Mouse (Mus musculus) erythroid progenitor cell, adult 5-6 weeks (primary cell): Measurements from ENCODE around the gene Itln1. TPM values are rescaled to one million over a fixed set of nuclear protein-coding genes. Genes with fewer than 3 reads are reported as not detected.

Experiments used
- ATAC-seq: replicated peaks from 2 replicates; pipeline ENCODE4 v1.8.0; 2016; ENCODE audit warnings: moderate number of reproducible peaks, mild to moderate bottlenecking, moderate TSS enrichment, inconsistent platforms; ENCODE audit not compliant: poor library complexity, low FRiP score, severe bottlenecking
- total RNA-seq, 2 experiments: library from RNA; stranded (forward) in 1 of 2; stranded (reverse) in 1 of 2; fragments of 150-400 nt in 1 of 2; fragments of 186-747, 209-891 nt in 1 of 2; gene quantifications; 2 replicates each; pipeline versions ENCODE4 v1.2.3 to v1.2.4; 2015 to 2017; ENCODE audit warnings: low replicate concordance in 2 of 2

Gene Itln1
- total RNA-seq (2015; ENCODE audit: low replicate concordance) (not detected in 2 replicates), total RNA-seq (2017; ENCODE audit: low replicate concordance) (not detected in 2 replicates)

GRCm38 (mm10) chr1:171535194-171535593, at the start of gene Itln1:
Gene Itln1 (minus strand): TSS chr1:171535294.
- no peak for ATAC-seq

GRCm38 (mm10) chr1:171584584-171584983, 49.5 kb upstream of the Itln1 start:
- no peak for ATAC-seq

- ATAC-seq: no peak
Observed at GRCm38 (mm10) chr1:171577168-171577567, 42.1 kb upstream of the Itln1 start.

GRCm38 (mm10) chr1:171568436-171568835, 33.3 kb upstream of the Itln1 start:
- no peak for ATAC-seq

GRCm38 (mm10) chr1:171566777-171567176, 31.7 kb upstream of the Itln1 start:
- ATAC-seq: no peak

- ATAC-seq: no peak
Observed at GRCm38 (mm10) chr1:171565888-171566287, 30.8 kb upstream of the Itln1 start.

GRCm38 (mm10) chr1:171564247-171564646, 29.2 kb upstream of the Itln1 start:
- no peak for ATAC-seq

- no peak for ATAC-seq
Observed at GRCm38 (mm10) chr1:171563042-171563441, 27.9 kb upstream of the Itln1 start.

GRCm38 (mm10) chr1:171561639-171562225, 26.6 kb upstream of the Itln1 start:
- no peak for ATAC-seq

GRCm38 (mm10) chr1:171561200-171561599, 26.1 kb upstream of the Itln1 start:
- ATAC-seq: no peak

- ATAC-seq: no peak
Observed at GRCm38 (mm10) chr1:171560262-171560661, 25.2 kb upstream of the Itln1 start.

- ATAC-seq: no peak
Observed at GRCm38 (mm10) chr1:171558898-171559297, 23.8 kb upstream of the Itln1 start, which contains the start of gene Cd244a. Gene Cd244a (plus strand): TSS chr1:171559193.

GRCm38 (mm10) chr1:171558407-171558806, 23.3 kb upstream of the Itln1 start:
- ATAC-seq: no peak

GRCm38 (mm10) chr1:171556366-171556765, 21.3 kb upstream of the Itln1 start:
- ATAC-seq: no peak

- no peak for ATAC-seq
Observed at GRCm38 (mm10) chr1:171553359-171554341, 18.6 kb upstream of the Itln1 start.

- no peak for ATAC-seq
Observed at GRCm38 (mm10) chr1:171552230-171552629, 17.1 kb upstream of the Itln1 start.

- ATAC-seq: no peak
Observed at GRCm38 (mm10) chr1:171551326-171551725, 16.2 kb upstream of the Itln1 start.

GRCm38 (mm10) chr1:171540694-171541093, 5.6 kb upstream of the Itln1 start:
- ATAC-seq: no peak

GRCm38 (mm10) chr1:171534557-171534956, 537 bp downstream of the Itln1 start:
- ATAC-seq: no peak

- no peak for ATAC-seq
Observed at GRCm38 (mm10) chr1:171532830-171533229, 2.3 kb downstream of the Itln1 start.

- no peak for ATAC-seq
Observed at GRCm38 (mm10) chr1:171531367-171531766, 3.7 kb downstream of the Itln1 start.
